Mouse (Mus musculus) kidney, postnatal 36 days (tissue): Measurements from ENCODE around the gene Bmper.

ENCODE experiments used
- DNase-seq, 2 experiments: peaks; one replicate each; pipeline ENCODE4 v3.0.0; 2021 to 2022; ENCODE audit warnings: mixed read lengths in 2 of 2

Bmper gene

GRCm38 (mm10) chr9:23442168-23442567 lies 219.3 kb downstream of the Bmper start:
- no peak for DNase-seq

- no peak for DNase-seq
Observed at GRCm38 (mm10) chr9:23444975-23445374, 222.1 kb downstream of the Bmper start.

- no peak for DNase-seq
Observed at GRCm38 (mm10) chr9:23447271-23447961, 224.5 kb downstream of the Bmper start.

GRCm38 (mm10) chr9:23453309-23453708 lies 230.4 kb downstream of the Bmper start:
- peak in 1 of 2 experiments; percentile 45 for DNase-seq

- DNase-seq = no peak
Observed at GRCm38 (mm10) chr9:23457186-23457585, 234.3 kb downstream of the Bmper start.

GRCm38 (mm10) chr9:23460721-23461120 lies 237.8 kb downstream of the Bmper start:
- DNase-seq = no peak

GRCm38 (mm10) chr9:23462949-23463608 lies 240.2 kb downstream of the Bmper start:
- DNase-seq = peak; percentile 6 to 7

- DNase-seq = no peak
Observed at GRCm38 (mm10) chr9:23464981-23465630, 242.2 kb downstream of the Bmper start.

- DNase-seq = peak; percentile 17 to 46
Observed at GRCm38 (mm10) chr9:23469886-23470285, 247.0 kb downstream of the Bmper start.

GRCm38 (mm10) chr9:23485851-23486250 lies 263.0 kb downstream of the Bmper start:
- no peak for DNase-seq

- no peak for DNase-seq
Observed at GRCm38 (mm10) chr9:23486725-23487378, 264.0 kb downstream of the Bmper start.

GRCm38 (mm10) chr9:23488265-23488664 lies 265.4 kb downstream of the Bmper start:
- no peak for DNase-seq

GRCm38 (mm10) chr9:23495400-23495799 lies 272.5 kb downstream of the Bmper start:
- no peak for DNase-seq

- no peak for DNase-seq
Observed at GRCm38 (mm10) chr9:23497626-23498025, 274.8 kb downstream of the Bmper start.

- peak in 1 of 2 experiments; percentile 6 for DNase-seq
Observed at GRCm38 (mm10) chr9:23533870-23534269, 311.0 kb downstream of the Bmper start.
